Mouse (Mus musculus) CH12.LX (cell line): ENCODE data around the gene Qars. TPM values are rescaled to one million over a fixed set of nuclear protein-coding genes. Genes with fewer than 3 reads are reported as not detected.

Experiments used
- DNase-seq: peaks from one replicate; pipeline ENCODE4 v3.0.0-alpha.2; 2013; ENCODE audit errors: extremely low read depth
- H3K27ac ChIP-seq: 2 replicates; pipeline ENCODE4 v1.5.1; 2012; ENCODE audit warnings: low read depth, mild to moderate bottlenecking, control low read depth, moderate library complexity; ENCODE audit not compliant: insufficient read depth
- H3K27me3 ChIP-seq: replicated peaks from 2 replicates; pipeline ENCODE3; 2012; ENCODE audit warnings: inconsistent platforms
- H3K36me3 ChIP-seq, 2 experiments: replicated peaks in 1 of 2; 2 replicates each; pipeline versions ENCODE3 to v1.6.1; 2012; ENCODE audit warnings: inconsistent platforms in 1 of 2, low read length in 1 of 2, mild to moderate bottlenecking in 1 of 2, mixed read lengths in 1 of 2, moderate library complexity in 1 of 2; ENCODE audit not compliant: control insufficient read depth in 1 of 2, insufficient read depth in 1 of 2
- H3K4me1 ChIP-seq, 2 experiments: 2 replicates each; pipeline ENCODE4 v1.6.1; 2012; ENCODE audit warnings: inconsistent platforms in 1 of 2, moderate library complexity in 1 of 2; ENCODE audit not compliant: insufficient read depth in 2 of 2, control insufficient read depth in 1 of 2
- H3K4me2 ChIP-seq: 2 replicates; pipeline ENCODE4 v1.6.1; 2012; ENCODE audit warnings: low read depth, mild to moderate bottlenecking, control low read depth; ENCODE audit not compliant: poor library complexity, insufficient read depth, severe bottlenecking
- H3K4me3 ChIP-seq, 3 experiments: fragments of 150-350 bp in 1 of 3; sonication (generic) in 1 of 3; replicated peaks in 1 of 3; 2 replicates each; pipeline versions ENCODE3 to v1.5.1; 2011 to 2012; ENCODE audit warnings: low read depth in 2 of 3, low read length in 2 of 3, mild to moderate bottlenecking in 2 of 3, moderate library complexity in 2 of 3, control low read depth in 1 of 3, improper control_type of control experiment in 1 of 3, inconsistent platforms in 1 of 3, mixed read lengths in 1 of 3; ENCODE audit not compliant: poor library complexity in 1 of 3
- H3K79me2 ChIP-seq: replicated peaks from 2 replicates; pipeline ENCODE4 v1.6.1; 2012; ENCODE audit warnings: mild to moderate bottlenecking, moderate library complexity; ENCODE audit not compliant: control insufficient read depth, poor library complexity, insufficient read depth, severe bottlenecking; ENCODE audit errors: extremely low read depth
- H3K9ac ChIP-seq: 2 replicates; pipeline ENCODE4 v1.6.1; 2012; ENCODE audit warnings: low read depth, mild to moderate bottlenecking, control low read depth, moderate library complexity; ENCODE audit not compliant: insufficient read depth
- H3K9me3 ChIP-seq: replicated peaks from 2 replicates; pipeline ENCODE3; 2012; ENCODE audit warnings: low read length, inconsistent platforms, mixed read lengths
- BHLHE40 ChIP-seq: IDR thresholded peaks from 2 replicates; pipeline ENCODE4 v1.6.1; 2011; ENCODE audit warnings: mild to moderate bottlenecking, low read depth, low read length, improper control_type of control experiment
- CHD1 ChIP-seq: IDR thresholded peaks from 2 replicates; pipeline ENCODE4 v1.6.1; 2012; ENCODE audit warnings: low read depth, low read length, improper control_type of control experiment, inconsistent platforms
- CHD2 ChIP-seq: IDR thresholded peaks from 2 replicates; pipeline ENCODE4 v1.6.1; 2011; ENCODE audit warnings: low read length, improper control_type of control experiment
- CTCF ChIP-seq, 2 experiments: IDR thresholded peaks in 1 of 2; conservative IDR thresholded peaks in 1 of 2; 2 replicates each; pipeline ENCODE4 v1.5.1; 2011 to 2012; ENCODE audit warnings: low read depth in 2 of 2, low read length in 2 of 2, improper control_type of control experiment in 1 of 2, inconsistent platforms in 1 of 2, mild to moderate bottlenecking in 1 of 2, moderate library complexity in 1 of 2
- ELF1 ChIP-seq: IDR thresholded peaks from 2 replicates; pipeline ENCODE4 v1.6.1; 2014; ENCODE audit warnings: low read depth, mild to moderate bottlenecking, inconsistent platforms, low read length, improper control_type of control experiment
- ETS1 ChIP-seq: conservative IDR thresholded peaks from 2 replicates; pipeline ENCODE4 v1.6.1; 2012; ENCODE audit warnings: low read depth, mild to moderate bottlenecking, inconsistent platforms, low read length, improper control_type of control experiment, moderate library complexity
- GABPA ChIP-seq: IDR thresholded peaks from 2 replicates; pipeline ENCODE4 v1.6.1; 2012; ENCODE audit warnings: low read depth, low read length, improper control_type of control experiment, inconsistent platforms; ENCODE audit not compliant: insufficient replicate concordance
- HCFC1 ChIP-seq: IDR thresholded peaks from 2 replicates; pipeline ENCODE4 v1.6.1; 2012; ENCODE audit warnings: low read depth, mild to moderate bottlenecking, inconsistent platforms, low read length, improper control_type of control experiment
- IRF4 ChIP-seq: IDR thresholded peaks from 2 replicates; pipeline ENCODE4 v1.6.1; 2014; ENCODE audit warnings: low read depth, mild to moderate bottlenecking, inconsistent platforms, low read length, improper control_type of control experiment
- JUND ChIP-seq: conservative IDR thresholded peaks from 2 replicates; pipeline ENCODE4 v1.6.1; 2011; ENCODE audit warnings: low read depth, low read length, improper control_type of control experiment
- MXI1 ChIP-seq: IDR thresholded peaks from 2 replicates; pipeline ENCODE4 v1.6.1; 2011; ENCODE audit warnings: mild to moderate bottlenecking, low read depth, low read length, improper control_type of control experiment
- MYC ChIP-seq: IDR thresholded peaks from 2 replicates; pipeline ENCODE4 v1.6.1; 2011; ENCODE audit warnings: low read depth, mild to moderate bottlenecking, improper control_type of control experiment, low read length
- PAX5 ChIP-seq: IDR thresholded peaks from 2 replicates; pipeline ENCODE4 v1.6.1; 2012; ENCODE audit warnings: low read length, inconsistent platforms, mixed read lengths
- POLR2AphosphoS2 ChIP-seq: IDR thresholded peaks from 2 replicates; pipeline ENCODE4 v1.6.1; 2011; ENCODE audit warnings: low read depth, low read length, improper control_type of control experiment
- RAD21 ChIP-seq: IDR thresholded peaks from 2 replicates; pipeline ENCODE4 v1.6.1; 2011; ENCODE audit warnings: low read depth, mild to moderate bottlenecking, low read length, improper control_type of control experiment, moderate library complexity
- SIN3A ChIP-seq: IDR thresholded peaks from 2 replicates; pipeline ENCODE4 v1.6.1; 2012; ENCODE audit warnings: low read length, improper control_type of control experiment, inconsistent platforms
- SMC3 ChIP-seq: IDR thresholded peaks from 2 replicates; pipeline ENCODE4 v1.6.1; 2011; ENCODE audit warnings: low read depth, low read length, improper control_type of control experiment
- ZKSCAN1 ChIP-seq: IDR thresholded peaks from 2 replicates; pipeline ENCODE4 v1.6.1; 2012; ENCODE audit warnings: low read depth, inconsistent platforms, low read length, improper control_type of control experiment, borderline replicate concordance
- ZNF384 ChIP-seq: IDR thresholded peaks from 2 replicates; pipeline ENCODE4 v1.6.1; 2012; ENCODE audit warnings: low read depth, low read length, improper control_type of control experiment, inconsistent platforms
- dilution Hi-C: fragments of 300-500 bp; cut with MboI; formaldehyde crosslinking; loops from 2 replicates; pipeline ENCODE4 v1.14.3; 2020; ENCODE audit warnings: low sequenced_read_pairs; ENCODE audit not compliant: extremely low pct_unique_long_range_greater_than_20kb, extremely low pct_ligation_motif_present
- in situ Hi-C: fragments of 300-500 bp; cut with MboI; formaldehyde crosslinking; loops from 3 replicates; pipeline ENCODE4 v1.14.3; 2019; ENCODE audit warnings: low sequenced_read_pairs, low pct_ligation_motif_present, low pct_unique_long_range_greater_than_20kb, mixed read lengths
- polyA plus RNA-seq: library from polyadenylated mRNA; unstranded; fragments of >175 nt; gene quantifications from 2 replicates; pipeline ENCODE4 v1.2.1, GENCODE M21; 2012; ENCODE audit warnings: low read depth; ENCODE audit not compliant: insufficient read length
- total RNA-seq, 2 experiments: library from RNA; depleted of rRNA; stranded (reverse); fragments of 300-350 nt in 1 of 2; fragments of >200 nt in 1 of 2; gene quantifications; 2 replicates each; pipeline ENCODE4 v1.2.3; 2012 to 2014

Gene Qars
- total and polyA plus RNA-seq, 3 experiments, result 229 to 322 (median 293) TPM

GRCm38 (mm10) chr9:108517253-108517930, 9.9 kb downstream of the Qars start (continued):
- TF ChIP-seq HCFC1, result no peak
- TF ChIP-seq MXI1, result no peak
- TF ChIP-seq ZKSCAN1, result no peak
- TF ChIP-seq SMC3, result no peak
- TF ChIP-seq IRF4, result no peak
- TF ChIP-seq CTCF (conservative IDR thresholded peaks at IDR 0.05 in 1 of 2, IDR thresholded peaks at IDR 0.05 in 1 of 2; ENCODE audit: low read depth in 2 of 2, low read length in 2 of 2), result no peak
- TF ChIP-seq JUND, result no peak
- no peak for TF ChIP-seq POLR2AphosphoS2
- TF ChIP-seq BHLHE40, result peak; percentile 24; the same call in 1 of the 2 replicates
- no peak for TF ChIP-seq PAX5
- TF ChIP-seq ETS1, result no peak
- TF ChIP-seq, all 38 proteins: peak for 7

GRCm38 (mm10) chr9:108517931-108518332, 10.4 kb downstream of the Qars start:
- dilution Hi-C loops, result no loop called here
- H3K79me2 ChIP-seq, result peaks cover 47% of the 10 kb centered on the region
- peak; percentile 74 for DNase-seq
- peak overlapping the region; percentile 85 to 95 (median 91) for H3K4me3 ChIP-seq
- peak overlapping the region; percentile 100 for H3K9ac ChIP-seq
- peaks cover 28 to 57% of the 10 kb centered on the region in 2 experiments for H3K36me3 ChIP-seq
- no peak for TF ChIP-seq CHD2
- 0 out of 2 replicates have a peak, but pooled peaks have one; percentile 32 for TF ChIP-seq ELF1
- TF ChIP-seq ZNF384, result peak; percentile 60; the same call in 1 of the 2 replicates
- TF ChIP-seq RAD21, result no peak
- TF ChIP-seq MYC, result peak; percentile 44; the same call in 1 of the 2 replicates
- peak; percentile 34; the same call in 1 of the 2 replicates for TF ChIP-seq SIN3A
- peak; percentile 69 for TF ChIP-seq HCFC1
- peak; percentile 59 for TF ChIP-seq MXI1
- no peak for TF ChIP-seq GABPA
- no peak for TF ChIP-seq CHD1
- TF ChIP-seq, all 38 proteins: peak for 6
- Histone ChIP-seq H3K27me3 (no peaks in the 10 kb centered on the region), H3K27ac (peak overlapping the region; percentile 82), H3K9me3 (no peaks in the 10 kb centered on the region), H3K4me2 (peak overlapping the region; percentile 47), H3K4me1 (peaks cover 4 to 38% of the 10 kb centered on the region in 2 experiments; a peak in 3 of 4 replicates)
- in situ Hi-C loops, result no loop called here
